Mouse (Mus musculus) forebrain, embryonic 15.5 days (tissue): ENCODE data around the gene Gm36210. TPM values are rescaled to one million over a fixed set of nuclear protein-coding genes. Genes with fewer than 3 reads are reported as not detected.
"Not testable (repeated sequence)": the region's sequence is repeated elsewhere in the genome, so short reads cannot be mapped to it uniquely, and the experiment has no call there.

ENCODE experiments used
- ATAC-seq: fragments of 200-750 bp; cut with Nextera tagmentation; replicated peaks from 2 replicates; pipeline ENCODE4 v1.8.0; 2017; ENCODE audit warnings: mild to moderate bottlenecking, moderate TSS enrichment, moderate library complexity
- H3K27ac ChIP-seq: fragments of 300-500 bp; sonication (generic); replicated peaks from 2 replicates; pipeline ENCODE4 v1.5.1; 2015; ENCODE audit warnings: mild to moderate bottlenecking, inconsistent platforms
- H3K27me3 ChIP-seq: fragments of 300-500 bp; sonication (generic); 2 replicates; pipeline ENCODE4 v1.6.1; 2015; ENCODE audit warnings: inconsistent platforms
- H3K36me3 ChIP-seq: fragments of 300-500 bp; sonication (generic); 2 replicates; pipeline ENCODE4 v1.6.1; 2015; ENCODE audit warnings: mild to moderate bottlenecking, inconsistent platforms
- H3K4me1 ChIP-seq: fragments of 300-500 bp; sonication (generic); 2 replicates; pipeline ENCODE4 v1.6.1; 2015; ENCODE audit warnings: inconsistent platforms
- H3K4me2 ChIP-seq: fragments of 300-500 bp; sonication (generic); replicated peaks from 2 replicates; pipeline ENCODE4 v1.6.1; 2015; ENCODE audit warnings: mild to moderate bottlenecking, inconsistent platforms
- H3K4me3 ChIP-seq: fragments of 300-500 bp; sonication (generic); 2 replicates; pipeline ENCODE4 v1.5.1; 2015; ENCODE audit warnings: mild to moderate bottlenecking, inconsistent platforms
- H3K9ac ChIP-seq: fragments of 300-500 bp; sonication (generic); replicated peaks from 2 replicates; pipeline ENCODE4 v1.6.1; 2015; ENCODE audit warnings: mild to moderate bottlenecking, inconsistent platforms
- H3K9me3 ChIP-seq: fragments of 300-500 bp; sonication (generic); 2 replicates; pipeline ENCODE4 v1.6.1; 2016; ENCODE audit warnings: inconsistent platforms
- WGBS: fragments of 180-500 bp; shearing (Covaris S2); methylation state at CpG from one replicate; pipeline ENCODE4 v1.1.7; 2015; ENCODE audit warnings: mixed read lengths; 5-methylcytosine and 5-hydroxymethylcytosine counted together
- polyA plus RNA-seq: library from polyadenylated mRNA; unstranded; fragments of >200 nt; fragmentation: Nextera tagmentation; extraction: Ambion mirVana; gene quantifications from 2 replicates; pipeline ENCODE4 v1.2.1, GENCODE M21; 2015

Gm36210 gene
- polyA plus RNA-seq, 1 experiment from 2014 or later = 0.31 TPM

DNA sequence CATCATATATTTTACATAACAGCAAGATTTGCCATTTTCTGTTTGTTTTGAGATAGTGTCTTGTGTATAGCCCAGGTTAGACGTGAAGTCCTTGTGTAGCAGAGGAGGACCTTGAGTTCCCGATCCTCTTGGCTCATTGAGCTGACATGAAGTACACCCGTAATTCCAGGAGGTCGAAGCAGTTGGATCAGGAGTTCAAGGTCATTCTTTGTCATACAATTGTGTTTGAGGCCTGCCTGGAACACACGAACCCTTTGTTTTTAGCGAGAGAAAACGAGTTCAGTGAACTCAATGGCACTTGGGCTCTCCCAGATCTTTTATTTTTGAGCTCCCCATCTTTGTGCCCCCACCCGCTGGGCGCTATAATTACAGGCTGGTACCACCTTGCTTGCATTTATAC, 3.9 kb downstream of the Gm36210 start:
- no peak for ATAC-seq
- no peak overlapping the region for H3K27ac ChIP-seq
- no peaks in the 10 kb centered on the region for H3K27me3 ChIP-seq
- no peak overlapping the region for H3K4me3 ChIP-seq
- no peak overlapping the region for H3K9ac ChIP-seq
- H3K36me3 ChIP-seq = no peaks in the 10 kb centered on the region
- H3K9me3 ChIP-seq = no peaks in the 10 kb centered on the region
- H3K4me1 ChIP-seq = peaks cover 9% of the 10 kb centered on the region
- 51% methylated on average over 9 of the region's 9 CpGs for WGBS
- H3K4me2 ChIP-seq = no peak overlapping the region

- no peak for ATAC-seq
- no peak overlapping the region for H3K27ac ChIP-seq
- H3K36me3 ChIP-seq = no peaks in the 10 kb centered on the region
- H3K4me2 ChIP-seq = no peak overlapping the region
- no peaks in the 10 kb centered on the region for H3K9me3 ChIP-seq
- H3K4me1 ChIP-seq = peaks cover 9% of the 10 kb centered on the region
- H3K9ac ChIP-seq = no peak overlapping the region
- H3K27me3 ChIP-seq = no peaks in the 10 kb centered on the region
- WGBS = 44% methylated on average over 8 of the region's 8 CpGs
- no peak overlapping the region for H3K4me3 ChIP-seq
These were observed 5.1 kb downstream of the Gm36210 start for GRCm38 (mm10) chr7:4901171-4901570.

DNA sequence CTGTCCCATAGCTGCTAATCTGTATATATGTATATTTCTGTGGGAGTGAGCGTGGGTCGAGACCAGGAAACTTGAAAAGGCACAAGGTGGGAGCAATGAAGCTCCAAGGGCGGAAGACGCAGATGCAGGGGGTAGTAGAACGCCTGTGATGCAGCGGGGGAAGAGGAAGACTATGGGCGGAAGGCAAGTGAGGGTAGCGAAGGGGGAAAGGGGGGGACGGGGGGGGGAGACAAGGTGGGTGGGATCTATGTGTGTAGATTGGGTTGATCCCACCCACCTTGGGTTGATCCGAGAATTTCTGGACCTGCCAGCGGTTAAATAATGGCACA, 5.8 kb downstream of the Gm36210 start:
- WGBS = 26% methylated on average over 10 of the region's 11 CpGs
- no peaks in the 10 kb centered on the region for H3K27me3 ChIP-seq
- peak overlapping the region; percentile 48 for H3K4me2 ChIP-seq
- no peaks in the 10 kb centered on the region for H3K9me3 ChIP-seq
- H3K36me3 ChIP-seq = no peaks in the 10 kb centered on the region
- no peak for ATAC-seq
- peaks cover 9% of the 10 kb centered on the region for H3K4me1 ChIP-seq
- H3K27ac ChIP-seq = no peak overlapping the region; the same call in 1 of the 2 replicates
- no peak overlapping the region for H3K9ac ChIP-seq
- peak overlapping the region; percentile 15 for H3K4me3 ChIP-seq

DNA sequence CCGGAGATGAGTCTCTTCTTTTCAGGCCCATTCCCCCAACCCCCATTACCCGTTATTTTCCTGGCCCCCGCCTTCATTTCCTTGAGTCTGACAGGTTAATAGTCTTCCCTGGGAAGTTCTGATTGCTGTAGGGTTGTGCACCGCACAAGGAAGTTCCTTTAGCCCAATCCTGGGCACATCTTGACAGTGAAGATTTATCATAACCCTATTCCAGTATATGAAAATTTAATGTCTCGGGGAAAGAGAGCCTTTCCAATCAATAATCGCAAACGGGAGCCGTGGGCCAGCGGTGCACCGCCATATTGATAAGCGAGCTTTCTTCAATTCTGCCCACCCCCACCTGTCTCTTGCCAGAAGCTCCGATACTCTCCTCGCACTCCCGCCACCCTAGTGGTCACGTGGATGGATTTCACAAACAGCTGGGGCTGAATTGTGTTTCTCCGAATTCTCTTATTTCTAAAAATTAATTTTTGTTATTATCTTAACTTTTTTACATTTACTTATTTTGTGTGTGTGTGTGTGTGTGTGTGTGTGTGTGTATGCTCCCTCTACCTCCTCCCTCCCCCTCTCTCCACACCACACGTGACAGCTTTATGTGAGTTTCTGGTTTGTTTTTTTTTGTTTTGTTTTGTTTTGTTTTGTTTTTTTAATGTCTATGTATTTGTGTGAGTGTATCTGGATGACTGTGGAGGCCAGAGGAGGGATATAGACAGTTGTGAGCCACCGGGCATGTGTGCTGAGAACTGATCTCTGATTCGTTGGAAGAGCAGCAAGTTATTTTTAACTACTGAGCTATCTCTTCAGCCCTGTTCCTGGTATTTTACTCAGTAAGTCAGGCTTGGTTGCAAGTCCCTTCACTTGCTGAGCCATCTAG, 6.4 kb downstream of the Gm36210 start:
- peak overlapping the region; percentile 38; the same call in 1 of the 2 replicates for H3K27ac ChIP-seq
- 6% methylated on average over 19 of the region's 19 CpGs for WGBS
- no peaks in the 10 kb centered on the region for H3K9me3 ChIP-seq
- ATAC-seq = peak; percentile 43; the same call in 1 of the 2 replicates
- H3K4me1 ChIP-seq = peaks cover 9% of the 10 kb centered on the region
- H3K27me3 ChIP-seq = no peaks in the 10 kb centered on the region
- peak overlapping the region; percentile 30 for H3K4me3 ChIP-seq
- no peaks in the 10 kb centered on the region for H3K36me3 ChIP-seq
- H3K9ac ChIP-seq = peak overlapping the region; percentile 33; the same call in 1 of the 2 replicates
- peak overlapping the region; percentile 48 for H3K4me2 ChIP-seq

DNA sequence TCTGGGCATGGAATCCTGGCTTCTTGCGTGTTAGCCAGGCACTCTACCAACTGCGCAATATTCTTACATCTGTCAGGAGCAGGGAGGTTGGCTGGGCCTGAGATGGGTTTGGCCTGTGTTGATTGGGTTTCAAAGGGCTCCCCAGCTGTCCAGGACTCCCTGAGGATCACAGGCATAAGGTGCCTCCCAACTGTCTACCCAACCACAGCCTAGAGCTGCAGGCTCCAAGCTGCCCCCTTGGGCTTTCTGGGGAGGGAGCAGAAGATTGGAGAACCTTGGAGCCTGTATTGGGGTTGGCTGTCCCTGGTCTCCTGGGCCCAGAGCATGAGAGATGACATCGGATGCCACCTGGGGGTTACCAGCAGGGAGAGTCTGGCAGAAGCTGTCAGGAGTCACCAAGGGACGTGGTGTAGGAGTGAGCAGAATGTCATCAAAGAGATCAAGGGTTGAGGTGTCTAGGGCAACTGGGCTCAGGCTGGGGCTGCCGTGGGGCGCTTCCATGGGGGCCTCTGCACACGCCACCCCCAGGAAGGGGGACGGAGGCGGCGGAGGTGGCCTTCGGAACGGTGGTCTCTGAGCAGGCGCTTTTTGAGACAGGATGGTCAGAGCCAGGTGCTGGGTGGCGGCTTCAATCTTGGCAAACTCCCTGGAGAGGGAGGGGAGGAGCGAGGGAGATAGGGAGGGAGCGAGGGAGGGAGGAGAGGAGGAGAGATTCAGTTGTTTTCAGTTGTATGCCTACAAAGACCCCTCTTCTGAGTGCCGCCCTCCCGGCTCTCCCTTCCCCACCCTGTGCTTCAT, 7.3 kb downstream of the Gm36210 start:
- Histone ChIP-seq H3K27ac (peak overlapping the region; percentile 38), H3K27me3 (no peaks in the 10 kb centered on the region), H3K9ac (peak overlapping the region; percentile 33), H3K4me1 (peaks cover 9% of the 10 kb centered on the region), H3K4me3 (peak overlapping the region; percentile 30), H3K9me3 (no peaks in the 10 kb centered on the region), H3K36me3 (no peaks in the 10 kb centered on the region), H3K4me2 (peak overlapping the region; percentile 48)
- ATAC-seq = peak; percentile 51
- WGBS = 27% methylated on average over 18 of the region's 18 CpGs

DNA sequence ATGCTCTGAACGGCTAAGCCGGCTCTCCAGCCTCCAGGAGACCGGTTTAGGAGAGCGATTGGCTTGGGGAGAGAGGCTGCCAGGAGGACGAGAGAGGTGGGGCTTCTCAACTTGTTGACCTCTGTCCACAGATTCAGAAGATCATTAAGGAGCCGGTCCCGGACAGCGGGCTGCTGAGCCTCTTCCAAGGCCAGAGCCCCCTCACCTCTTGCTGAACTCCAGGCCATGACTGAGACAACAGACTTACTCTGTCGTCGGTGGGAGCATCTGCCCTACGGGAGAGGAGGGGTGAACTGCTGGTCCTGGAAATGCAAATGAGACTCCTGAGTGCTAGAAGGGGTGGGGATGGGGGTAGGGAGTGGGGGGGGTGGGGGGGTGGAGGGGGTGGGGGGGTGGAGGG, 11.1 kb downstream of the Gm36210 start:
- no peak for ATAC-seq
- no peak overlapping the region for H3K4me2 ChIP-seq
- WGBS = 67% methylated on average over 11 of the region's 11 CpGs
- H3K4me3 ChIP-seq = no peak overlapping the region
- no peaks in the 10 kb centered on the region for H3K36me3 ChIP-seq
- no peak overlapping the region for H3K27ac ChIP-seq
- peaks cover 7% of the 10 kb centered on the region for H3K4me1 ChIP-seq
- H3K27me3 ChIP-seq = no peaks in the 10 kb centered on the region
- H3K9ac ChIP-seq = no peak overlapping the region
- H3K9me3 ChIP-seq = no peaks in the 10 kb centered on the region

GRCm38 (mm10) chr7:4886680-4887079, 19.6 kb downstream of the Gm36210 start:
- Histone ChIP-seq H3K4me1 (no peaks in the 10 kb centered on the region), H3K9ac (no peak overlapping the region), H3K27ac (no peak overlapping the region), H3K36me3 (no peaks in the 10 kb centered on the region), H3K9me3 (no peaks in the 10 kb centered on the region), H3K27me3 (no peaks in the 10 kb centered on the region), H3K4me2 (no peak overlapping the region), H3K4me3 (no peak overlapping the region)
- WGBS = 67% methylated on average over 4 of the region's 4 CpGs
- ATAC-seq = no peak

- peaks cover 15% of the 10 kb centered on the region for H3K4me1 ChIP-seq
- not testable (repeated sequence) for ATAC-seq, H3K27ac ChIP-seq, H3K9me3 ChIP-seq, H3K4me2 ChIP-seq, H3K36me3 ChIP-seq, H3K4me3 ChIP-seq, H3K27me3 ChIP-seq, H3K9ac ChIP-seq
- WGBS = 74% methylated on average over 1 of the region's 1 CpGs
These were observed 27.3 kb downstream of the Gm36210 start for GRCm38 (mm10) chr7:4879036-4879435.

DNA sequence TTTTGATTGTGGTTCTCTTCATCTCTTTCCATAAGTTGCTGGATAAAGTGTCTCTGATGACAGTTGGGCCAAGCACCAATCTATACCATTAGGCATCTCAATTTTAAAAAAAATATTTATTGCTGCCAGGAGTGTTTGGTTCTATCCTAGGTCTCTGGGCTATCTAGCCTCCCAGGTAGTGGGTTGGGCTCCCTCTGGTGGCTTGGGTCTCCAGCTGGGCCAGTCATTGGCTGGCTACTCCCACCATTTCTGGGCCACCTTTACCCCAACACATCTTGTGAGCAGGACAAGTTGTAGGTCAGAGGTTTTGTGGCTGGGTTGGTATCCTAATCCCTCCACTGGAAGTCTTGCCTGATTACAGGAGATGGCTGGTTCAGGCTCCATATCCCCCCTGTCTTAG, 28.1 kb downstream of the Gm36210 start:
- no peaks in the 10 kb centered on the region for H3K9me3 ChIP-seq
- H3K27me3 ChIP-seq = no peaks in the 10 kb centered on the region
- H3K36me3 ChIP-seq = no peaks in the 10 kb centered on the region
- H3K4me1 ChIP-seq = peaks cover 15% of the 10 kb centered on the region
- no peak overlapping the region for H3K9ac ChIP-seq
- no peak overlapping the region for H3K4me2 ChIP-seq
- H3K4me3 ChIP-seq = no peak overlapping the region
- ATAC-seq = no peak
- no peak overlapping the region for H3K27ac ChIP-seq

DNA sequence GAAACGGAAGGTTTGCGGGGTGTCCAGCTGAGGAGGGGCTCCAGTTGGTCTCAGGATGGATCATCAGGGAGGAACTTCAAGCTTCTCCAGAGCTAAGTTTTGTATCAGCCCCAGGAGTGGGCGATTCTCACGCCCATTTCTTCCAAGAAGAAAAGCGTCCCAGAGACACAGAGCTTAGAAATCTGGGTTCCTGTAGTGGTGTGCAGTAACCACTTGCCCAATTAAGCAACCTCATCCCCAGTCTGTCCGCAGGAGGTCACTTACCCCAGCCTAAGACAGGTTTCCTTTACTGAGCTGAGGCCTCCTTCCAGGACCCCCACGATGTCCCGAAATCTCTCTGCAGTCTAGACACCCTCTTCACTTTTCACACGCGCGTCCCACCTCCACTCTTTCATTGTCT, 29.1 kb downstream of the Gm36210 start:
- Histone ChIP-seq H3K4me1 (peaks cover 15% of the 10 kb centered on the region), H3K4me2 (peak overlapping the region; percentile 87), H3K27ac (no peak overlapping the region), H3K4me3 (peak overlapping the region; percentile 57), H3K36me3 (no peaks in the 10 kb centered on the region), H3K9ac (peak overlapping the region; percentile 47), H3K9me3 (no peaks in the 10 kb centered on the region), H3K27me3 (no peaks in the 10 kb centered on the region)
- WGBS = 6% methylated on average over 11 of the region's 11 CpGs
- ATAC-seq = peak; percentile 46

- no peaks in the 10 kb centered on the region for H3K9me3 ChIP-seq
- peak within 1 kb of the TSS; percentile 55 for H3K27ac ChIP-seq
- WGBS = under 1% methylated on average over 22 of the region's 22 CpGs
- H3K4me3 ChIP-seq = peak within 1 kb of the TSS; percentile 57
- peak; percentile 100 for ATAC-seq
- H3K9ac ChIP-seq = peak within 1 kb of the TSS; percentile 47
- no peaks in the 10 kb centered on the region for H3K36me3 ChIP-seq
- no peaks in the 10 kb centered on the region for H3K27me3 ChIP-seq
- H3K4me2 ChIP-seq = peak within 1 kb of the TSS; percentile 87
- peaks cover 15% of the 10 kb centered on the region for H3K4me1 ChIP-seq
These were observed 29.5 kb downstream of the Gm36210 start, which contains the start of gene Isoc2a for GRCm38 (mm10) chr7:4876753-4877221. Isoc2a (plus strand) TSS chr7:4877153.

GRCm38 (mm10) chr7:4870133-4870532, 36.2 kb downstream of the Gm36210 start, which contains the start of gene Isoc2b:
Isoc2b (minus strand) TSS chr7:4870258.
- no peaks in the 10 kb centered on the region for H3K27me3 ChIP-seq
- H3K4me1 ChIP-seq = peaks cover 15% of the 10 kb centered on the region
- no peak within 1 kb of the TSS for H3K27ac ChIP-seq
- H3K36me3 ChIP-seq = no peaks in the 10 kb centered on the region
- no peaks in the 10 kb centered on the region; the same call in 1 of the 2 replicates for H3K9me3 ChIP-seq
- no peak within 1 kb of the TSS for H3K4me2 ChIP-seq
- no peak for ATAC-seq
- no peak within 1 kb of the TSS for H3K4me3 ChIP-seq
- 61% methylated on average over 6 of the region's 6 CpGs for WGBS
- no peak within 1 kb of the TSS for H3K9ac ChIP-seq
